Mouse (Mus musculus) CH12.LX (cell line): ENCODE data around the gene Uhrf1bp1.

Source experiments
- CHD2 ChIP-seq: IDR thresholded peaks from 2 replicates; pipeline ENCODE4 v1.6.1; 2011; ENCODE audit warnings: low read length, improper control_type of control experiment
- CTCF ChIP-seq, 2 experiments: IDR thresholded peaks in 1 of 2; conservative IDR thresholded peaks in 1 of 2; 2 replicates each; pipeline ENCODE4 v1.5.1; 2011 to 2012; ENCODE audit warnings: low read depth in 2 of 2, low read length in 2 of 2, improper control_type of control experiment in 1 of 2, inconsistent platforms in 1 of 2, mild to moderate bottlenecking in 1 of 2, moderate library complexity in 1 of 2
- IRF4 ChIP-seq: IDR thresholded peaks from 2 replicates; pipeline ENCODE4 v1.6.1; 2014; ENCODE audit warnings: low read depth, mild to moderate bottlenecking, inconsistent platforms, low read length, improper control_type of control experiment
- KAT2A ChIP-seq: IDR thresholded peaks from 2 replicates; pipeline ENCODE4 v1.6.1; 2012; ENCODE audit warnings: low read length, improper control_type of control experiment, inconsistent platforms; ENCODE audit not compliant: insufficient replicate concordance
- MAFK ChIP-seq: IDR thresholded peaks from 2 replicates; pipeline ENCODE4 v1.6.1; 2011; ENCODE audit warnings: low read length, improper control_type of control experiment; ENCODE audit not compliant: insufficient replicate concordance
- MYC ChIP-seq: IDR thresholded peaks from 2 replicates; pipeline ENCODE4 v1.6.1; 2011; ENCODE audit warnings: low read depth, mild to moderate bottlenecking, improper control_type of control experiment, low read length
- NELFE ChIP-seq: IDR thresholded peaks from 2 replicates; pipeline ENCODE4 v1.6.1; 2011; ENCODE audit warnings: low read depth, low read length, improper control_type of control experiment
- POLR2A ChIP-seq: IDR thresholded peaks from 2 replicates; pipeline ENCODE4 v1.6.1; 2011; ENCODE audit warnings: low read depth, mild to moderate bottlenecking, improper control_type of control experiment, low read length
- POLR2AphosphoS2 ChIP-seq: IDR thresholded peaks from 2 replicates; pipeline ENCODE4 v1.6.1; 2011; ENCODE audit warnings: low read depth, low read length, improper control_type of control experiment
- SIN3A ChIP-seq: IDR thresholded peaks from 2 replicates; pipeline ENCODE4 v1.6.1; 2012; ENCODE audit warnings: low read length, improper control_type of control experiment, inconsistent platforms
- UBTF ChIP-seq: IDR thresholded peaks from 2 replicates; pipeline ENCODE4 v1.6.1; 2012; ENCODE audit warnings: low read depth, mild to moderate bottlenecking, inconsistent platforms, low read length, improper control_type of control experiment, moderate library complexity
- ZC3H11A ChIP-seq: IDR thresholded peaks from 2 replicates; pipeline ENCODE4 v1.6.1; 2012; ENCODE audit warnings: low read depth, mild to moderate bottlenecking, inconsistent platforms, low read length, improper control_type of control experiment

DNA sequence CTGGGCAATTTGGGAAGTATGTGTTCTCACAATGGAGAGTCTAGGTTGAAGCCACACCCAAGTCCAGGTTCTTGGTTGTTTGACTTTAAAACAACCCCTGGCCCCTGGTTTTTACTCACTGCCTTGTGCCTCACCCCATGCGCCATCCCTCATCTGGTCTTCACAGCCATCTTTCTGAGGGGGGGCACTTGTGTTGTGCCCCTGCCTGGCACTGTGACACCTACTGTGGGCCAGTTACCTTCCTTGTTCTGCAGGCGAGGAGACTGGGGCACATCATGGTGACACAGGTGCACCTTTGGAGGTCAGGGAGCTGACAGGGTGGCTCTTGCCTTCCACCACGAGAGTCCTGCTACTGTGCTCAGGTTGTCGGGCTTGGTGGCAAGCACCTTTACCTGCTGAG, 85.9 kb downstream of the Uhrf1bp1 start:
- no peak for TF ChIP-seq UBTF
- no peak for TF ChIP-seq CTCF (conservative IDR thresholded peaks at IDR 0.05 in 1 of 2, IDR thresholded peaks at IDR 0.05 in 1 of 2; ENCODE audit: low read depth in 2 of 2, low read length in 2 of 2)
- no peak for TF ChIP-seq POLR2AphosphoS2
- TF ChIP-seq IRF4 = no peak
- TF ChIP-seq KAT2A = no peak
- TF ChIP-seq MAFK = no peak
- no peak for TF ChIP-seq ZC3H11A
- no peak for TF ChIP-seq MYC
- TF ChIP-seq CHD2 = no peak
- TF ChIP-seq POLR2A = no peak
- TF ChIP-seq NELFE = no peak
- TF ChIP-seq SIN3A = no peak
